Mouse (Mus musculus) frontal cortex, postnatal 14 days (tissue): ENCODE results near the gene Clcnkb.

Experiments used
- DNase-seq, 2 experiments: peaks; one replicate each; pipeline ENCODE4 v3.0.0; 2022; ENCODE audit warnings: low spot score in 2 of 2

Gene Clcnkb

DNA sequence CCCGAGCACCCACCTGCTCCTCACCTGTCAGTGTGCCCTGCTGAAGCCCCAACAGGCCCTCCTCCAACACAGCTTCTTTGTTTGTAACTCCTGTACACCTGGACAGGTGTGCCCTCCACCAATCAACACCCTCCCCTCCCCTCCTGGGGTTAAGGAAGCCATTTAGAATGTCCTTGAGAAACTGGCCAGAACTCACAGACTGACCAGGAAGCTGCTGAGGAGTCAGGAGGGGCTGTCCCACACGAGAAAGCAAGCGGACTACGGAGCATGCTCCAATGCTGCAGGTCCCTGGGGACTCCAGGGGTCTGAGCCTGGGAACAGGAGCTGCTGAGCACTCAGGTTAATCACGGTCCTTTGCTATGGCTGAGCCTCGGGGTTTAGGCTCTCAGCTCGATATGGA, at the start of gene Clcnkb:
Gene Clcnkb, minus strand, starts transcription at position 91 of the 400 bp plus-strand sequence.
- DNase-seq, result no peak

DNA sequence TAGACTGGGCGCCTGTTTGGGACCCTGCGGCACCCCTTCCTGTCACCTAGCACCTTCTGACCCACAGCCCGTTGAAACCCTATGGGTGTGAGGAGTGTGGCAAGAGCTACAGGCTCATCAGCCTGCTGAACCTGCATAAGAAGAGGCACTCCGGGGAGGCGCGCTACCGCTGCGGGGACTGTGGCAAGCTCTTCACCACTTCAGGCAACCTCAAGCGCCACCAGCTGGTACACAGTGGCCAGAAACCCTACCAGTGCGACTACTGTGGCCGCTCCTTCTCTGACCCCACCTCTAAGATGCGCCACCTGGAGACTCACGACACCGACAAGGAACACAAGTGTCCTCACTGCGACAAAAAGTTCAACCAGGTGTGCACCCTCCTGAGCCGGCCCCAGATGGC, 48.9 kb upstream of the Clcnkb start:
- DNase-seq, result no peak

DNA sequence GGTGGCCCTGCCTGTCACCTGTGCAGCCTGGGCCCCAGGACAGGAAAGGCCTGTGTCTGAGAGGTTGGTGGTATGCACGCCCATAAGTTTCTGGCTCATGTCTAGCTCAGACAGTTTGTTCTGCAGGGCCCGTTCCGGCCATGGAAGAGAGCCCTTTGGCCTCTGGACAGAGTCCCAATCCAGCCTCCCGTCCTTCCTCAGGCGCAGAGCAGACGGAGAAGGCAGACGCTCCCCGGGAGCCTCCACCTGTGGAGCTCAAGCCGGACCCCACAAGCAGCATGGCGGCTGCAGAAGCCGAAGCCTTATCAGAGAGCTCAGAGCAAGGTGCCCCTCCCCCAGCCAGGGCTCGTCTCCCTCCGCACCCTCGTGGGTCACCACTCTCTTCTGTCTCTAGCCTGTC, 47.7 kb upstream of the Clcnkb start:
- DNase-seq, result no peak

DNA sequence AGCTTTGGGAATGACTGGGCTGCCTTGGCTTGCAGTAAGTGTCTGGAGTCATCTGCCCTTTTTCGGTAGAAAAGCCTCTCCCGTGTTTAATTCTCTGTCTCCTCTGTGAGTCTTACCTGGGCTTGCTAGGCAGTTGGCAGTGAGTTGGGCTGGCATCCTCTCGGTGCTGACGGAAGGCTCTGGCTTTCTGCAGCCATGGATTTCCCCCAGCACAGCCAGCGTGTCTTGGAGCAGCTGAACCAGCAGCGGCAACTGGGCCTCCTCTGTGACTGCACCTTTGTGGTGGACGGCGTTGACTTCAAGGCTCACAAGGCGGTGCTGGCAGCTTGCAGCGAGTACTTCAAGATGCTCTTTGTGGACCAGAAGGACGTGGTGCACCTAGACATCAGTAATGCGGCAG, 45.8 kb upstream of the Clcnkb start:
- no peak for DNase-seq

DNA sequence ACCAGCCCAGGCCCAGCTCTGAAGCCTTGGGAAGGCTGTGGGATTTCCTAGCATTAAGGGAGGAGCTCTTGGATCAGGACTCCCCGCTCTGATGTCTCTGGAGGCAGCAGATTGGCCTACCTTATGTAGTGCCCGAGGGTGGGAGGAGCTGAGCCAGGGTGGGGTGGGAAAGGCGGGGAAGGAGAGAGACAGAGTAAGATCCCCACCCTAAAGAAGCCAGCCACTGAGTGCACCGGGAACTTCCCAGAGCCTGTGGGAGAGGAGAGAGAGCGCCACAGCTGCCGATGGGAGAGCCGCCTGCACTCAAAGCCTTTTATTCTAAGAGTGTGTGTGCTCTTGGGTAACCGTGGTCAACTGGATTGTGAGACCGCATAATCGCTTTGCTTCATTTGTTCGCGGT, 45.3 kb upstream of the Clcnkb start:
- no peak for DNase-seq

DNA sequence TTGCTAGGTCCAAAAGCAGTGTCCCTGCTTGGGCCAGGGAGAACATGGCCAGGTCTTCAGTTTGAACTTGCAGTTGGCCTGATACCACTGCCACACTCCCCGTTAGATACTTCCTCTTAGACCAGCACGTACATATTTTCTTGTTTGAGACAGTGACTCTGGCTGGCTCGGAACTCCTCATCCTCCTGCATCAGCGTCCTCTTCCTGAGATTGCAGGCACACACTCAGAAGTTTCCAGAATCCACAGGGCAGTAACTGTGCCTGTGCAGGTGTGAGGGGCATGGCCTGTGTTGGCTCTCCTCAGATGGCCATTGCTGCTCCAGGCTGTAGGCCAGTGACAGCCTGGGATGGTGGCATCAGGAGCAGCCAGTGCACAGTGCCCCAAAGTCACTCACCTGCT, 44.7 kb upstream of the Clcnkb start:
- DNase-seq, result no peak

DNA sequence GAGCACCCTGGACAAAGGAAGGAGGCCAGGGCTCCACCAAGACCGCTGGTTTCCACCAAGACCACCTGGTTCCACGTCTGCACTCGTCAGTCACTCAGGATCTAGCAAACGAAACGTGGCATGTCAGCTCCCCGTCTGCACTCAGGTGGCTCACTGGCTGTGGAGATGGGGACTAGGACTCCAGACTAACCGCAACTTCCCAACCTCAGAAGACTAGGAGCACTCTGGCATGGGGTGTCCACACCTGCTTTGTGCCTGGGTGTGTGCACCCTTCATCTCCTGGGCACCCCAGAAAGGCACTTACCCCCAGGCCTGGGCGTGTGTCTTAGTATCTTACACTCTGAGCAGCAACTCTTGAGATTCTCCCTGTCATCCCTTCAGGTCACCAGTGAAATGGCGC, 44.0 kb upstream of the Clcnkb start:
- DNase-seq, result no peak

DNA sequence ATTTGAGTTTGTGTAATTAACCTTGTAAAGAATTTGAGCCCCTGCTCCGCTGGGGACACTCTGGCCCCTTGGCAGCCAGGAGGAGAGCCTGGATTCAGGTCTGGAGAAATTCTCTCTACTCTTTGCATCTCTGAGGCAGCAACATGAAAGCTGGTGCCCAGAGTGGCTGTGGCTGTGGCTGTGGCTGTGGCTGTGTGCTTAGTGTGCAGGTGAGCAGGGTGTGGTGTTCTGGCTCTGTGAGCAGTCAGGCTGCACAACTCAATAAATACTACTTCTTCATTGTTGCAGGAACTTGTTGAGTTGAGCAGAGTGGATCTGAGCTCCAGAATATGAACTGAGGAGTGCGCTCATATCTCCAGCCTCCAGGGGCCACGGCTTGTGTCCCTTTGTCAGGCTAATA, 43.1 kb upstream of the Clcnkb start:
- DNase-seq, result no peak

DNA sequence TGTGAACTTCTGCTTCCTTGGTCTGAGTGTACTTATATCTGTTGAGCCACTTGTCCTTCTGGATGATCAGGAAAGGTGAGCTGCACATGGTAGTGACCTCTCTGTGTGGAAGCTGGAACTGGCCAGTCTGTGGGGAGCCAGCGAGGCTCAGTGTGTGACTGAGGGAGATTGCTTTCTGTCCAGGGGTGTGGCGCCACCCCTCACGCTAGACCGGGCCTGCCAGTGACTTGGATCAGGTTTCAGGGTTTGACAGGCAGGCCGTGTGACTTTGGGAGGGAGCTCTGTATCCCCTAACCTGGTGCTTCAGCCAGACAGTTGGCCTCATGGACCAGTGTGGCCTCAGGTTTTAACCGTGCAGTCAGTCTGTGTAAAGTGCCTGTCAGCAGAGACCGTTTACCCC, 42.4 kb upstream of the Clcnkb start:
- DNase-seq, result no peak

DNA sequence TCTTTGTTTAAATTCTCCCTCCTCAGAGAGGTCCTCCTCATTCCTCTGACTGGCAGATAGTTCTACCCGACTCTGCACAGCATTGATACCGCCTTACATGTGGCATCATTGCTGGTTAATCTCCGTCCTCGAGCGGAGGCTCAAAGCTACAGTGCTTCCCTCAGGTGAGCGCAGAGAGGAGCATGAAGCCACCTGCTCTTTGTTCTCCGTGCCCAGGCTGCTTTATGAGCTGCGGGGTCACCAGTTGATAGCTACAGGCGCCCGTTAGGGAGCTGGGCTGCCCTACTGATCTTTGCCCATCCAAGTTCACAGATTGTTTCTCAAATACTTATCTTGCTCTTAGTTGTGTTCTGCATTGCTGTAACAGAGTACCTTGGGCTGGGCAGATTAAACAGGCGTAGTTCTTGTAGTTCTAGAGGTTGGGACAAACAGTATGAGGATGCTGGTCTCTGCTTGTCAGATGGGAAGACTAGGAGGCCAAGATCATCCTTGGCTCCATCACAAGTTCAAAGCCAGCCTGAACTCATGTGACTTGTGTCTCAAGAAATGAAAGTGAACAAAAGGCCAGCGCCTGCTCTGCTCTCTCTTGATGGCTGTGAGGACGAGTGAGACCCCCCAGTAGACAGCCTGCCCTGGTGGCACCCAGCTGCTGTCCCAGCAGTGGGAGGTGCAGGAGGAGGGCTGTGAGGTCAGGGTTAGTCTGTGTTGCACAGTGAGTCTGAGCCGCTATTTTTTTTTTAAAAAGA, 40.6 kb upstream of the Clcnkb start:
- no peak for DNase-seq

DNA sequence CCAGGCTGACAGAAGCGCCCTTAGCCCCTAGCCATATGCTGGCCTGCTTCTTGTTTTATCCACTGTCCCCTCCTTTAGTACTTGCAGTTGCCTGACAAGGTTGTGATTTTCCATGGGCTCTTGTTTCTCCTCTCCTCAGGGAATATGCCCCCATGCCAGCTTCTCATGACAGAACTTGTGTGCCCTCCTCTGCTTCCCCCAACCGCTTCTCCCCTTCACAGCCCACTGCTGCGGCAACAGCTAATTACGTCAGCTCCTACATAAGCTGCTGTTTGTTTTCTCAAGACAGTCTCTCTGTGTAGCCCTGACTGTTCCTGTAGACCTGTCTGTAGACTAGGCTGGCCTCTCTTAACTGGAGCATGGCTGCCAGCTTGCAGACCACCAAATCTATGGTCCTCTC, 39.7 kb upstream of the Clcnkb start:
- no peak for DNase-seq

DNA sequence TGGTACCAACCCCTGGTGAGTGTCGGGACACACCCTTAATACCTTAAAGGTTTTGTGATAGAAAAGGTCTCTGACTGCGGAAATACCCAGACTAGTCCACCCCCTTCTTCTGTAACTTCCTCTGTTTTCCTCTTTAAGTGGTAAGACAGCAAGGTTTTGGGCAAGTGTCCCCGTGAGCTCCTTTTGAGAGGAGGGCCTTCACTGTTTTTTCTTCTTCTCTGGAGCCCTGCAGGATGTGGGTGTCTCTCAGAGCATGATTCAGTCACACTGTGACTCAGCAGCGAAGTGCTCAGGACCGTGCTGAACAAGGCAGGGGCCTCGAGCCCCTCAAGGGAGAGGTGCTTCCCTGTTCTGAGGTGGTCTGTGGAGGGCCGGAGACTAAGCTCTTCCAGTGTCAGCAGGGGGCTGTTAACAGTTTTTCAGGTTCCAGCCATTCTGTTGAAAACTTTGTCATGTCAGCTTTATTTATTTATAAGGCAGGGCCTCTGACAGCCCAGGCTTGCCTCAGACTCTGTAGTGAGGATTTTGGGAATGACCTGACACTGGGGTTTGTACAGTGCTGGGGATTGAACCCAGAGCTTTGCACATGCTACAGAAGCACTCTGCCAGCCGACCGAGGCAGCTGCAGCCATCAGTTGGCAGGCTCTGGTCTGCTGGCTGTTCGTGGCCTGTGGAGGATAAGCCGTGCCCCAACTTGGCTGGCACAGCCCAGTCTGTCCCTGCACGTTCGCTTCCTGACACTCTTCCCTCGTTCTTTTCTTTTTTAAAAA, 39.0 kb upstream of the Clcnkb start:
- DNase-seq, result no peak

DNA sequence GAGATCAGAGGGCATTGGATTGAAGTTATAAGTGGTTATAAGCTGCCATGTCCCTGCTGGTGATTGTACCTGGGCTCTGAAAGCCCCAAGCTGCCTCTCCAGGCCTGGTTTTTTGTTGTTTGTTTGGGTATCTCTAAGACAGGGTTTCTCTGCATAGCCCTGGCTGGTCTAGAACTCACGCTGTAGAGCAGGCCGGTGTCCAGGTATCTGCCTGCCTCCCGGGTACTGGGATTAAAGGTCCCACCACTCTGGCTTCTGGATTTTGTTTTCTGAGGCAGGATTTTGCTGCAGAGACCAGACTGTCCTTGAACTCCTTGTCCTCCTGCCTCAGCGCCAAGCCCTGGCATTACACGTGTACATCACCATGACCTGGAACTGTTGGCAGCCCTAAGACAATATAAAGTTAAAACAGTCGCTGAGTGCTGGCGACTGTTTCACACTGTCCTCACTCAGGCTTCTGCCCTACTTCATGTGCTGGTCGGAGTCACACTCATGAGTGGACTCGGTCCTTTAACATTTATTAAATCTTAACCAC, 36.2 kb upstream of the Clcnkb start:
- no peak for DNase-seq

DNA sequence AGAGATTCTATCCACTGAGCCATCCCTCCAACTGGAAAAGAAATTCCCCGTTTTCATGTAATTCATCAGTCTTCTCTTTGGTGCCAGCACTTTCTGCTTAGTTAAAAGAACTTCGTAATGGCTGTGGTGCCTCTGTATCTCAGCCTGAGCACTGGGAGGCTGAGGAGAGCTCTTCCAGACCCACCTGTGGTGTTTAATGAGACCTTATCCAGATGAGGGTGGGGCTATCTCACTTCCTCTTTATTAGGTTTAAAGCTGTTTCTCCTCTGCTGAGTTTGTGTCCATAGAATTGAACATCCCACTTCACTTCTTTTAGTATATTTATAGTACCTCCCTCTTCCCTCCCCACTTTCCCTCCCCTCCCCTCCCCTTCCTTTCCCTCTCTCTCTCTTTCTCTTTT, 35.4 kb upstream of the Clcnkb start:
- DNase-seq, result no peak

DNA sequence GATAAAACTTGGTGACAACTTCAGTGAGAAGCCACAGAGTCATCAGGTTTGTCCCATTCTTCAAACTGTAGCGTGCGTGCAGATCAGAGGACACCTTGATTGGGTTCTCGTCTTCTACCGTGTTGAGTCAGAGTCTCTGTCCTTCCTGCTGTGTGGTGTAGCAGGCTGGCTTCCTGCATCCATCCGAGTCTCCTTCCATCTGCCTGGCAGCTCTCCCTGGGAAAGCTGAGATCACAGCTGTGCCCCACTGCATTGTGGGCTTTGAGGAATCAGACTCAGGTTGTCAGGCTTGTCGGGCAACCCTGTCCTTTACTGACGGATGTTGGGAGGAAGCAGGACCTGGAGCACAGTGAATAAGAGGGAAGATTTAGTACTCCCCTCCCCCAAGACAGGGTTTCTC, 30.4 kb upstream of the Clcnkb start:
- DNase-seq, result no peak

DNA sequence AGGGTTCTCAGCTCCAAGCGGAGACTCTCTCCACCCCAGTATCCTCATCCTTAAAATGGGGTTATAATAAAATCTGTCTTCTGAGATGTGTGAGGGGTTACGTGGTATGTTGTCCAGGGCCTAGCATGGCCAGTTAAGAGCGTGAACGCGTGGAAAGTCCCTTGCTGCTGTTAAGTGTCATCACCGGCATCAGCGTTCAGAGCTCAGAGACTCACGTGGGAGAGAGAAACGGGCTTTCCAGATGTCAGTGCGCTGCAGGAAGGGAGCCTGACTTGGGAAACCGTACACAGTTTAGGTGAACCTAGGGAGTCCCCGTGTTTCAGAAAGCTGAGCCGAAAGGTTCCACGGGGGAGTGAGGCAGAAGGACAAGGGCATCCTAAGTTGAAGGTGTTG, 29.5 kb upstream of the Clcnkb start:
- no peak for DNase-seq

DNA sequence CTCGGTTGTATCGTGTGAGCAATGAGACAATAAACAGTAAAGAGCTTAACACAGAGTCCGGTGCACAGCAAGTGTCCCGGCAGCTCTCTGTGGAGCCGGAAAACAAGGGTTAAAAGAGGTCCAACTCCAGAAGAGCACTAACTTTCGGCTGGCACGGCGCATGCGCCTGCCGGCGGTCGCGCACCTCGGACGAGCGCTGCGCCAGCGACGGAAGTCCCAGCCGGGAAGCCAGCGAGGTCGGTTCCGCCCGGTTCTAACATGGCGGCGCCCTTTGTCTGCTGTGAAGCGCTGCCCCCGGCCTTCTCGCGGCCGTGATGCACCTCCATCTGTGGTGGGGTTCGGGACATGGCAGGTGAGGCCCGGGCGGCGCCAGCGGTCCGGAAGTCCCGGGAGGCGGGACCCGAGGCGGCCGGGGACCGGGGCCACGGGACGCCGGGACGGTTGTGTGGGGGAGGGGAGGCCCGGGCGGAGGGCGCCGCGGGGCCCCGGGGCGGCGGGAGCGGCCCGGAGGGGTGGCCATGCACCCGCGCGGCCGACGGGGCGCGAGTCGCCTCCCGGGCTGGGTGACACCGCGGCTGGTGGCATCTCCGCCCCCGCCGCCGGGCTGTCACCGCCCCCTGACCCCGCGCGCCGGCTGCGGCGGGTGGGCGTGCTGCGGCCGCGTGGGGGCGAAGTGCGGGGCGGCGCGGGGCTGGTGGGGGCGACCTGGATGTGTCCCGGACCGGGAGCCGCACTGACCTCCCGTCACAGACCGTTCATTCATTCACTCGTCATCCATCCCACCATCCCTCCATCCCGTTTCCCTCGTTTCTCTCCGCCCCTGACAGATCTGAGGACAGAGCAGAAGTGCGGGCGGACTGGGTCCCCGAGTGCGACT, 28.9 kb upstream of the Clcnkb start, which contains the start of gene Zbtb17:
Gene Zbtb17, plus strand, starts transcription at position 204 of the 877 bp plus-strand sequence.
- peak; percentile 72 to 80 for DNase-seq

DNA sequence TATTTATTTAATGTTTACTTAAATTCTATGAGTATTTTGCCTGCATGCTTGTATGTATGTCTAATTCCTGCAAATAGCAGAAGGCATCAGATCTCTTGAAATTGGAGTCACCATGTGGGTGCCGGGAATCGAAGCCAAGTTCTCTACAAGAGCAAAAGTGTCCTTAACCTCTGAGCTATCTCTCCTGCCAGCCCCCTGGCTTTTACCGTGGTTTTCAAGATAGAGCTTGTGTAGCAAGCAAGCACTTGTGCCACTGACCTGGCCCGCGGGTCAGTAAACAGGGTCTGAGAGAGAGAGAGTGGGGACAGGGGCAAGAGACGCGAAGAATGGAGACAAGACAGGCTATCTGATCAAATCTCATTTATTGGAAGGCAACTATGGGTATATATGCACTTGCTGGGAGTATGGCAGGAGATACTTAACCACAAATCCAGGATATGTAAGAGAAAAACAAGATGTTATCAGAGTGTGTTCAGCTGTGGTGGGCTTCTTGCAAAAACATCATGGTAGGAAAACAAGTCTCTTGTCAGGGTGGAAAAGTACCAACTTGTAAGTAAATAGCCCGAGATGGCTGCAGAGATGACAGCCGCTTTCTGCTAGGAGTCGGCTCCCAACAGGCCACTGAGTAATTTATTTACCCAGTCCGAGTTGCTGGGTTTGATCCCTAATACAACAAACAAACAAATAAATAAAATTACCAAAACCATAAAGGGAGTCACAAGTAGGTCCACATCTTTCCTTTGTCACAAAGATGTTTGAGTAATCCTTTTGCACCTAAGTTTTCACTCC, 28.0 kb upstream of the Clcnkb start:
- DNase-seq, result no peak

DNA sequence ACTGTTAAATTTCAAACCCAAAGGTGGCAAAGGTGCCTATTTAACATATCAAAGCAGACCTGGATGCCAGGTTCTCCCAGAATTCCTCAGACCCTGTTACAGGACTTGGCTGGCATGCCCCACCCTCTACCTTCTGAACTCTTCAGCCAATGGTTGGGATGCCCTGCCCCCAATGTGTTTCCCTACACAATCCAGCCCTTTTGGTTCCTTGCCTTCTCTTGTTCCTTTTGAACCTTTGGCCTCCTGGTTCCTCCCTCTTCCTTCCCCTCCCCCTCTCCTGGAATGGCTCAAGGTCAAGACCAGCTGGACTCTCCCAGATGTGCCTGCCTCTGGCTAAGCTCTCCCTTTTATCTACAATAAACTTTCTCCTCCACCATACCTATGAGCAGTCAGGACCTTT, 25.1 kb upstream of the Clcnkb start:
- no peak for DNase-seq

DNA sequence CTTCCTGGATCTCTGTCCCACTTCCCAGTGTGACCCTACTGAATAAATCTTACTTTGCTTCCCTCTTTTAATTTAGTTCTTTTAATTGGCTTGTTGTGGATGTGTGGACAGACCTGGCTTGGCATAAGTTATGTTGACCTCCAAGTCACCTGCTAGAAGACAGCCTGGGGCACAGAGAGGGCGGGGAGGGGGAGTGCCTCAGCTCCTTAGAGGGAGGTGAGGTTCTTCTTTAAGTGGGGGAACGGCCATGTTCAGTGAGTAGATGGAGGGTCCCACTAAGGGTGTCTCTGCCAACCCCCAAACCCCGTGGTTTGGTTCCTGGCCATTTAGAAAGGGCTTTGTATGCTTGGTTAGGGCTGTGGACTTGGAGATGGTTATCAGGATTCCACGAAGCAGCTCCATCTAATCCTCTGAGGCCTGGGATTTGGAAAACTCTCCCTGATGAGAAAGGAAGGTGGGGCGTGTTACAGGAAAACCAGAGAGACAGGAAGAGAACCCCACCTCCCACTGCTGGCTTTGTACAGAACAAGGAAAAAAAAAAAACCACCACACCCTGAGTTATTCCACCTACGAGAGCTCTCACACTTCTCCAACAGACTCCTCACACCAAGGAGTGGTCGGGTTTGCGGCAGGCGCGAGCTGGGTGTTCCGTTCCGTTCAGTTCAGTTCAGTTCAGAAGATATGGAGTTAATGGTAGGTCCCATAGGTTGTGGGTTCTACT, 23.4 kb upstream of the Clcnkb start:
- DNase-seq, result no peak

DNA sequence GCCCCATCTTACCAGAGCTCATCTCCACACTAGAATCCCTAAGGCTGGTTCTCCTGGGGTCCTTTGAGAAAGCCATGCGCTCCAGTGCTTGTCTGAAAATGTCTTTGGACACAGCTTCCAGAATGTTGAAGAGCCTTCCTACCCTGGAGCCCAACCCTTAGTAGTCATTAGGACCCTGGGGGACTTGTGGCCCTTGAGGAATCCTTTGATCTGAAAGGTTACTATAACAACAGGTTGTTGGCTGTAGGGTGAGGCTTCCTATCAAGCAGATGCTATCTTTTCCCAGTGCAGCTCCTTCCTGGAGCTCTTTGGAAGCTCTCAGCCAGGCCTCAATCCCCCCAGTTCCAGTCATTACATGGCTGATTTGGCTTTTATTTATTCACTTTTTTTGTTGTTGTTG, 20.2 kb upstream of the Clcnkb start, which contains the start of gene Srarp:
Gene Srarp, minus strand, starts transcription at position 132 of the 400 bp plus-strand sequence.
- no peak for DNase-seq
